Mouse (Mus musculus) liver, postnatal 0 days (tissue): ENCODE results near the gene Vps11.

Experiments used
- CTCF ChIP-seq: sonication (generic); IDR thresholded peaks from 2 replicates; pipeline ENCODE4 v1.5.1; 2016; ENCODE audit warnings: antibody characterized with exemption, low read depth
- EP300 ChIP-seq: IDR thresholded peaks from 2 replicates; pipeline ENCODE4 v1.6.1; 2016; ENCODE audit warnings: antibody characterized with exemption, low read depth, mild to moderate bottlenecking

GRCm38 (mm10) chr9:44407752-44408097 is 46.3 kb upstream of the Vps11 start:
- no peak for TF ChIP-seq CTCF
- no peak; the same call in 1 of the 2 replicates for TF ChIP-seq EP300
